Mouse (Mus musculus) olfactory bulb, adult 2 months (tissue): ENCODE results near the gene Nipal4.

Experiments
- CTCF ChIP-seq: fragments of 200-500 bp; IDR thresholded peaks from 2 replicates; pipeline ENCODE4 v1.5.1; 2012; ENCODE audit warnings: low read depth, mild to moderate bottlenecking, low read length, moderate library complexity; ENCODE audit not compliant: insufficient read depth
- POLR2A ChIP-seq: fragments of 200-500 bp; IDR thresholded peaks from 2 replicates; pipeline ENCODE4 v1.6.1; 2012; ENCODE audit warnings: mild to moderate bottlenecking, low read depth, low read length, moderate library complexity; ENCODE audit not compliant: insufficient read depth

- TF ChIP-seq POLR2A (no peak), CTCF (no peak)
Measured at GRCm38 (mm10) chr11:46125835-46126229, 40.5 kb downstream of the Nipal4 start.
